Mouse (Mus musculus): ENCODE results near the gene Snrpa. TPM values are rescaled to one million over a fixed set of nuclear protein-coding genes. Genes with fewer than 3 reads are reported as not detected.

The Snrpa gene
- polyA plus RNA-seq (2012; rRNA removed): 257 and 374 TPM in 2 replicates

DNA sequence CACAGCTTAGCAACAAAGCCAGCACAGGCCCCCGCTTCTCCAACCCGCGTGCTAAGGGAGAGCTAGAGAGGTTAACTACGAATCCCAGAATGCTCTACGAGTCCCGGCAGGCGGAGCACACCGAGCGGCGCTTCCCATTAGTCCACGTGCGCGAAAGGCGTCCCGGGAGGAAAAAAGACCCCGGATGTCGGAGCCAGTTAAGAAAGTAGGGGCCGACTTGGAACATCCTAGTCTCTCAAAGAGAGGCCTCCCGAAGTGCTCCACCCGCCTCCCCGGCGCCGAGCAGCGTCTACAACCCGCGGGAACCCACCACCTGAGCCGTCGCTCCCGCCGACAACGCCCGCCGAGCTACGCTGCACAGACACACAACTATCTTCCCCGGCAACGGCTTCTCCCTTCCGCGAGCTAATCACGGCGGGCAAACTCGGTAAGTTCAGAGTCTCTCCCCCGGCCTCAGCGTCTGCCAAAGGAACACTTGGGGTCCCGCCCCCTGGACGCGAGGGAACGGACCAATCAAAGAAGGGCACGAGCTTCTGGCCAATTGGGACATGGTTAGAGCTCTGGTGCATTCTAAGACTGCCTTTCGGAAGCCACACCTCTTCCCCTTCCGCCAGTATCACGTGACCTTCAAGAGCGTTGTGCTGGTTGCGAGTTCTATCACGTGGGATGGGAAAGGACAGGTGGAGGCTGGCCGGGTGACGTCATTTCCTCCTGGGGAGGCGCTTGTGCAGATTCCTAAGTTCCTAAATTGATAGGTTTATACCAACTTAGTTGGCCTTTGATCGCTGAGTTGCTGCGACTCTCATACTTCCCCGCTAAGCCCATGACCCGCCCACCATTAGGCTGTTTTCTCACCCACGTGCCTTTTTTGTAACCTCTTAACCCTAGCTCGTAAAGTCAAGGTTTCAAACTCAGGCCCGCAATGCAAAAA is at the start of gene Snrpa, which contains the start of gene BC024978:
Gene Snrpa (minus strand): TSS at position 591 of the 931 bp plus-strand sequence.
Gene BC024978 (plus strand): TSS at position 101 of the 931 bp plus-strand sequence.

GRCm38 (mm10) chr7:27232781-27233281 is 36.8 kb upstream of the Snrpa start, which contains the start of gene Coq8b:
TSS of gene Coq8b (plus strand) at chr7:27233023.

GRCm38 (mm10) chr7:27228281-27228821 is 32.3 kb upstream of the Snrpa start, which contains the start of gene Itpkc:
TSS of gene Itpkc (minus strand) at chr7:27228661.

GRCm38 (mm10) chr7:27180837-27181695 is 15.0 kb downstream of the Snrpa start, which contains the start of the genes Gm21983 and Mia:
TSS of gene Gm21983 (minus strand) at chr7:27181086.
TSS of gene Mia (minus strand) at chr7:27181157.

GRCm38 (mm10) chr7:27178324-27179216 is 17.5 kb downstream of the Snrpa start, which contains the start of gene Rab4b:
TSS of gene Rab4b (minus strand) at chr7:27178896.

GRCm38 (mm10) chr7:27166614-27167474 is 29.2 kb downstream of the Snrpa start, which contains the start of gene Egln2:
TSS of gene Egln2 (minus strand) at chr7:27166802.

GRCm38 (mm10) chr7:27153205-27153764 is 42.8 kb downstream of the Snrpa start, which contains the start of gene Cyp2t4:
TSS of gene Cyp2t4 (plus strand) at chr7:27153714.

Other genes starting within 250 kb of the Snrpa start
- gene Cyp2a12, start 167.2 kb downstream of the Snrpa start, polyA plus RNA-seq (2012; rRNA removed): 0.08 TPM in 1 of 2 replicates, not detected in the other
- not detected in 2 replicates for gene Cyp2f2, start 76.4 kb downstream of the Snrpa start, polyA plus RNA-seq (2012; rRNA removed)
- gene Cyp2t4, start 42.6 kb downstream of the Snrpa start, polyA plus RNA-seq (2012; rRNA removed): not detected in 2 replicates
- 89.0 and 91.9 TPM in 2 replicates for gene Egln2, start 29.5 kb downstream of the Snrpa start, polyA plus RNA-seq (2012; rRNA removed)
- 55.6 and 59.6 TPM in 2 replicates for gene Rab4b, start 17.4 kb downstream of the Snrpa start, polyA plus RNA-seq (2012; rRNA removed)
- 0.06 and 0.11 TPM in 2 replicates for gene Gm21983, start 15.2 kb downstream of the Snrpa start, polyA plus RNA-seq (2012; rRNA removed)
- gene Mia, start 15.1 kb downstream of the Snrpa start, polyA plus RNA-seq (2012; rRNA removed): 3.7 and 8.6 TPM in 2 replicates
- gene BC024978, start 490 bp downstream of the Snrpa start, polyA plus RNA-seq (2012; rRNA removed): 10.6 and 11.5 TPM in 2 replicates
- gene Itpkc, start 32.4 kb upstream of the Snrpa start, polyA plus RNA-seq (2012; rRNA removed): 9.9 and 10.1 TPM in 2 replicates
- gene Coq8b, start 36.8 kb upstream of the Snrpa start, polyA plus RNA-seq (2012; rRNA removed): 28.7 and 30.6 TPM in 2 replicates
- gene Numbl, start 62.2 kb upstream of the Snrpa start, polyA plus RNA-seq (2012; rRNA removed): 56.4 and 108 TPM in 2 replicates
- 17.5 and 18.3 TPM in 2 replicates for gene Ltbp4, start 141.4 kb upstream of the Snrpa start, polyA plus RNA-seq (2012; rRNA removed)
- 82.6 and 85.8 TPM in 2 replicates for gene Shkbp1, start 159.7 kb upstream of the Snrpa start, polyA plus RNA-seq (2012; rRNA removed)
- gene Gm20479, start 161.1 kb upstream of the Snrpa start, polyA plus RNA-seq (2012; rRNA removed): 0.41 and 0.44 TPM in 2 replicates